Mouse (Mus musculus): ENCODE measurements around the gene Gm28778. TPM values are rescaled to one million over a fixed set of nuclear protein-coding genes. Genes with fewer than 3 reads are reported as not detected.

The Gm28778 gene
- total and polyA plus RNA-seq, 3 experiments, result 2.0 TPM; not detected in 2

- H3K4me1 ChIP-seq (ENCODE audit: control insufficient read depth in 1 of 2, insufficient read depth in 2 of 2, low read length in 2 of 2), result peaks cover 2 to 27% of the 10 kb centered on the region in 2 experiments; a peak in 2 of 4 replicates
Measured at GRCm38 (mm10) chr1:53321662-53322344, 24.9 kb downstream of the Gm28778 start.

GRCm38 (mm10) chr1:53323254-53323653, 26.3 kb downstream of the Gm28778 start:
- TF ChIP-seq POLR2A (IDR thresholded peaks at IDR 0.05; ENCODE audit: control insufficient read depth in 1 of 2, insufficient read depth in 1 of 2, low read depth in 1 of 2, low read length in 2 of 2, poor library complexity in 1 of 2), result no peak
- TF ChIP-seq NELFE (IDR thresholded peaks at IDR 0.05; ENCODE audit: low read depth, low read length), result no peak
- TF ChIP-seq POLR2AphosphoS2 (IDR thresholded peaks at IDR 0.05; ENCODE audit: low read length), result no peak
- TF ChIP-seq CHD2 (IDR thresholded peaks at IDR 0.05; ENCODE audit: low read length), result no peak
- no peak for TF ChIP-seq E2F4 (IDR thresholded peaks at IDR 0.05; ENCODE audit: borderline replicate concordance, low read depth, low read length)
- no peak for TF ChIP-seq USF2 (IDR thresholded peaks at IDR 0.05; ENCODE audit: borderline replicate concordance in 1 of 2, insufficient read depth in 1 of 2, low read depth in 1 of 2, low read length in 2 of 2)
- no peak for TF ChIP-seq GABPA (IDR thresholded peaks at IDR 0.05; ENCODE audit: low read depth, low read length)
- no peak for TF ChIP-seq MAZ (IDR thresholded peaks at IDR 0.05; ENCODE audit: low read depth, low read length)
- TF ChIP-seq KAT2A (conservative IDR thresholded peaks at IDR 0.05; ENCODE audit: low read depth, low read length), result no peak
- no peak for TF ChIP-seq RCOR1 (IDR thresholded peaks at IDR 0.05; ENCODE audit: low read depth, low read length)
- TF ChIP-seq POLR2AphosphoS5 (IDR thresholded peaks at IDR 0.05; ENCODE audit: borderline replicate concordance, low read depth, low read length), result no peak
- no peak for TF ChIP-seq MAFK (IDR thresholded peaks at IDR 0.05; ENCODE audit: borderline replicate concordance, low read depth, low read length)
- TF ChIP-seq EP300 (IDR thresholded peaks at IDR 0.05; ENCODE audit: low read depth in 1 of 2, low read length in 2 of 2), result no peak
- no peak for TF ChIP-seq ZKSCAN1 (IDR thresholded peaks at IDR 0.05; ENCODE audit: low read depth, low read length)
- no peak for TF ChIP-seq TAL1 (IDR thresholded peaks at IDR 0.05; ENCODE audit: low read length)
- no peak for TF ChIP-seq ZNF384 (IDR thresholded peaks at IDR 0.05; ENCODE audit: low read depth, low read length)
- TF ChIP-seq ZMIZ1 (IDR thresholded peaks at IDR 0.05; ENCODE audit: low read depth, low read length), result no peak
- TF ChIP-seq UBTF (IDR thresholded peaks at IDR 0.05; ENCODE audit: borderline replicate concordance, insufficient read depth, low read depth, low read length), result no peak
- Histone ChIP-seq H3K79me2 (ENCODE audit: control insufficient read depth, insufficient read depth, low read length, poor library complexity) (no peaks in the 10 kb centered on the region), H3K36me3 (ENCODE audit: control insufficient read depth in 1 of 2, insufficient read depth in 2 of 2, low read length in 2 of 2) (peaks cover 0 to 11% of the 10 kb centered on the region in 2 experiments), H3K4me3 (ENCODE audit: control insufficient read depth in 1 of 2, insufficient read depth in 1 of 2, low read depth in 2 of 2, low read length in 2 of 2) (no peak overlapping the region), H3K27me3 (ENCODE audit: control insufficient read depth in 1 of 2, insufficient read depth in 2 of 2, low read length in 2 of 2) (no peaks in the 10 kb centered on the region), H3K27ac (ENCODE audit: control insufficient read depth, low read depth, low read length) (no peak overlapping the region), H3K9me3 (replicated peaks; ENCODE audit: insufficient read depth, low read length) (no peaks in the 10 kb centered on the region), H3K4me1 (ENCODE audit: control insufficient read depth in 1 of 2, insufficient read depth in 2 of 2, low read length in 2 of 2) (peaks cover 2 to 27% of the 10 kb centered on the region in 2 experiments; a peak in 2 of 4 replicates), H3K9ac (ENCODE audit: control insufficient read depth, low read depth, low read length, poor library complexity, severe bottlenecking) (no peak overlapping the region)
- no peak for DNase-seq (ENCODE audit: low read depth, low spot score)

More at GRCm38 (mm10) chr1:53321662-53322344, 24.9 kb downstream of the Gm28778 start:
- peaks cover 0 to 11% of the 10 kb centered on the region in 2 experiments for H3K36me3 ChIP-seq (ENCODE audit: control insufficient read depth in 1 of 2, insufficient read depth in 2 of 2, low read length in 2 of 2)
- 0 out of 4 replicates have a peak, but pooled peaks of 1 of the 2 experiments have one; percentile 22 for TF ChIP-seq EP300 (IDR thresholded peaks at IDR 0.05; ENCODE audit: low read depth in 1 of 2, low read length in 2 of 2)
- TF ChIP-seq ZMIZ1 (IDR thresholded peaks at IDR 0.05; ENCODE audit: low read depth, low read length), result no peak
- TF ChIP-seq E2F4 (IDR thresholded peaks at IDR 0.05; ENCODE audit: borderline replicate concordance, low read depth, low read length), result no peak
- TF ChIP-seq MAX (IDR thresholded peaks at IDR 0.05; ENCODE audit: low read length), result no peak
- no peak for TF ChIP-seq UBTF (IDR thresholded peaks at IDR 0.05; ENCODE audit: borderline replicate concordance, insufficient read depth, low read depth, low read length)
- no peak for TF ChIP-seq MAZ (IDR thresholded peaks at IDR 0.05; ENCODE audit: low read depth, low read length)
- TF ChIP-seq ZNF384 (IDR thresholded peaks at IDR 0.05; ENCODE audit: low read depth, low read length), result no peak
- TF ChIP-seq GABPA (IDR thresholded peaks at IDR 0.05; ENCODE audit: low read depth, low read length), result no peak
- no peak for TF ChIP-seq RAD21 (IDR thresholded peaks at IDR 0.05; ENCODE audit: low read depth, low read length)
- no peak for TF ChIP-seq USF2 (IDR thresholded peaks at IDR 0.05; ENCODE audit: borderline replicate concordance in 1 of 2, insufficient read depth in 1 of 2, low read depth in 1 of 2, low read length in 2 of 2)
- TF ChIP-seq ELF1 (IDR thresholded peaks at IDR 0.05; ENCODE audit: low read depth, low read length), result no peak
- peak; percentile 63; the same call in 1 of the 2 replicates for TF ChIP-seq TCF12 (IDR thresholded peaks at IDR 0.05; ENCODE audit: low read depth, low read length)
- no peak for TF ChIP-seq ETS1 (IDR thresholded peaks at IDR 0.05; ENCODE audit: low read depth, low read length)
- no peak for TF ChIP-seq SMC3 (IDR thresholded peaks at IDR 0.05; ENCODE audit: low read depth, low read length)
- TF ChIP-seq MYB (IDR thresholded peaks at IDR 0.05; ENCODE audit: low read depth, low read length), result no peak
- no peak for TF ChIP-seq POLR2AphosphoS2 (IDR thresholded peaks at IDR 0.05; ENCODE audit: low read length)
- TF ChIP-seq POLR2AphosphoS5 (IDR thresholded peaks at IDR 0.05; ENCODE audit: borderline replicate concordance, low read depth, low read length), result no peak
- peak; percentile 29; the same call in 1 of the 2 replicates for TF ChIP-seq GATA1 (IDR thresholded peaks at IDR 0.05; ENCODE audit: low read depth, low read length)
- TF ChIP-seq RCOR1 (IDR thresholded peaks at IDR 0.05; ENCODE audit: low read depth, low read length), result no peak
- TF ChIP-seq POLR2A (IDR thresholded peaks at IDR 0.05; ENCODE audit: control insufficient read depth in 1 of 2, insufficient read depth in 1 of 2, low read depth in 1 of 2, low read length in 2 of 2, poor library complexity in 1 of 2), result no peak
- DNase-seq (ENCODE audit: low read depth, low spot score), result no peak
- no peak overlapping the region for H3K4me3 ChIP-seq (ENCODE audit: control insufficient read depth in 1 of 2, insufficient read depth in 1 of 2, low read depth in 2 of 2, low read length in 2 of 2)
- H3K9ac ChIP-seq (ENCODE audit: control insufficient read depth, low read depth, low read length, poor library complexity, severe bottlenecking), result no peak overlapping the region
- H3K79me2 ChIP-seq (ENCODE audit: control insufficient read depth, insufficient read depth, low read length, poor library complexity), result no peaks in the 10 kb centered on the region
- H3K27me3 ChIP-seq (ENCODE audit: control insufficient read depth in 1 of 2, insufficient read depth in 2 of 2, low read length in 2 of 2), result no peaks in the 10 kb centered on the region
- H3K27ac ChIP-seq (ENCODE audit: control insufficient read depth, low read depth, low read length), result no peak overlapping the region
- H3K9me3 ChIP-seq (replicated peaks; ENCODE audit: insufficient read depth, low read length), result no peaks in the 10 kb centered on the region

Measured in MEL (cell line).